Mouse (Mus musculus) bone marrow macrophage, adult 2 months (primary cell): ENCODE data around the gene Hoxa5.

Source experiments
- CTCF ChIP-seq: IDR thresholded peaks from 2 replicates; pipeline ENCODE4 v1.5.1; 2012; ENCODE audit warnings: low read depth, mild to moderate bottlenecking, low read length, moderate library complexity
- POLR2A ChIP-seq: IDR thresholded peaks from 2 replicates; pipeline ENCODE4 v1.6.1; 2012; ENCODE audit warnings: mild to moderate bottlenecking, low read depth, low read length, borderline replicate concordance

DNA sequence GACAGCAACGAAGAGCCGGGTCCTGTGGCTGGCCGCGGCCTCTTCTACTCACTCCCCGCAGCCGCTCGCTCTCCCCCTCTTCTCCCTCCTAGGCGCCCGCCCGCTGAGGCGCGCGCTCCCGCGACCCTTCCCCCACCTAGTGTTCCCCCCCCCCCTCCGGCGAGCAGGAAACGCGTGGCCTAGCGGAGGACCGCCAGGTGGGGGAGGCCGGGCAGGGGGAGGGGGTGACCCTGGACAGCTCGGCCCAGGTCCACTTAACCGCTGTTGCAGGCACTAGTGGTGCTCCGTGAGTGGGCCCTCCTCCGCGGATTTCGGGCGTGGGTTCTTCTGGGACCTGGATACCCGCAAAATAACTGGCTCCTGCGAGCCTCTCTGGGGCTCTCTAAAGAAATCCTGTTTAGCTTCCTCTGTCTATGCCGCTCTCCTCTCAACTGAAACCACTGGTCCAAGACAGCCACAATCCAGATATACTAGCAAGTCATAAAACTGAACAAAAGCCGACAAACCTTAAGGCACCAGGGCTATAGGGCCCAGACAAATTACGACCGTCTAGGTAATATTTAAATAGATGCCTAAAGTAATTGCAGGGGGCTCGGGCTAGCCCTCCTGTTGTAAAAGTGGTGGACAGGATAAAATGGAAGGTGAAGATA lies 26.3 kb upstream of the Hoxa5 start, which contains the start of gene Hoxa9:
- TF ChIP-seq CTCF (no peak), POLR2A (no peak)
